Mouse (Mus musculus): ENCODE data around the gene Gk5.

- no peak for TF ChIP-seq CTCF (IDR thresholded peaks at IDR 0.05; ENCODE audit: low read depth)
- no peak for TF ChIP-seq EP300 (IDR thresholded peaks at IDR 0.05; ENCODE audit: low read depth)
These were observed 13.9 kb downstream of the Gk5 start for GRCm38 (mm10) chr9:96132956-96133603.
